Mouse (Mus musculus): Measurements from ENCODE around the gene Enpp5. TPM values are rescaled to one million over a fixed set of nuclear protein-coding genes. Genes with fewer than 3 reads are reported as not detected.

Gene Enpp5
- total and polyA plus RNA-seq, 3 experiments: 5.2 to 7.0 TPM; not detected in 1

GRCm38 (mm10) chr17:44042861-44043260 is 35.8 kb upstream of the Enpp5 start:
- Histone ChIP-seq H3K27me3 (ENCODE audit: control insufficient read depth in 1 of 2, insufficient read depth in 2 of 2, low read length in 2 of 2) (no peaks in the 10 kb centered on the region), H3K9me3 (replicated peaks; ENCODE audit: insufficient read depth, low read length) (no peaks in the 10 kb centered on the region)

GRCm38 (mm10) chr17:44053427-44053826 is 25.2 kb upstream of the Enpp5 start:
- no peaks in the 10 kb centered on the region; a peak in 1 of 4 replicates for H3K36me3 ChIP-seq (ENCODE audit: control insufficient read depth in 1 of 2, insufficient read depth in 2 of 2, low read length in 2 of 2)
- no peak for DNase-seq (ENCODE audit: low read depth, low spot score)
- no peaks in the 10 kb centered on the region for H3K27me3 ChIP-seq (ENCODE audit: control insufficient read depth in 1 of 2, insufficient read depth in 2 of 2, low read length in 2 of 2)
- no peaks in the 10 kb centered on the region for H3K9me3 ChIP-seq (replicated peaks; ENCODE audit: insufficient read depth, low read length)
- no peaks in the 10 kb centered on the region for H3K4me1 ChIP-seq (ENCODE audit: control insufficient read depth in 1 of 2, insufficient read depth in 2 of 2, low read length in 2 of 2)
- no peaks in the 10 kb centered on the region for H3K79me2 ChIP-seq (ENCODE audit: control insufficient read depth, insufficient read depth, low read length, poor library complexity)
- TF ChIP-seq JUND (IDR thresholded peaks at IDR 0.05; ENCODE audit: low read depth, low read length): no peak
- no peak for TF ChIP-seq TBP (IDR thresholded peaks at IDR 0.05; ENCODE audit: low read depth, low read length)
- no peak for TF ChIP-seq RCOR1 (IDR thresholded peaks at IDR 0.05; ENCODE audit: low read depth, low read length)
- TF ChIP-seq MAFK (IDR thresholded peaks at IDR 0.05; ENCODE audit: borderline replicate concordance, low read depth, low read length): no peak
- TF ChIP-seq CHD2 (IDR thresholded peaks at IDR 0.05; ENCODE audit: low read length): no peak
- H3K9ac ChIP-seq (ENCODE audit: control insufficient read depth, low read depth, low read length, poor library complexity, severe bottlenecking): no peak overlapping the region
- H3K4me3 ChIP-seq (ENCODE audit: control insufficient read depth in 1 of 2, insufficient read depth in 1 of 2, low read depth in 2 of 2, low read length in 2 of 2): no peak overlapping the region
- no peak overlapping the region for H3K27ac ChIP-seq (ENCODE audit: control insufficient read depth, low read depth, low read length)

More at GRCm38 (mm10) chr17:44042861-44043260, 35.8 kb upstream of the Enpp5 start:
- TF ChIP-seq KAT2A (conservative IDR thresholded peaks at IDR 0.05; ENCODE audit: low read depth, low read length) (no peak), ZMIZ1 (IDR thresholded peaks at IDR 0.05; ENCODE audit: low read depth, low read length) (no peak), RCOR1 (IDR thresholded peaks at IDR 0.05; ENCODE audit: low read depth, low read length) (no peak), MEF2A (IDR thresholded peaks at IDR 0.05; ENCODE audit: extremely low read depth, insufficient replicate concordance, low read depth, low read length, poor library complexity, severe bottlenecking) (no peak), E2F4 (IDR thresholded peaks at IDR 0.05; ENCODE audit: borderline replicate concordance, low read depth, low read length) (no peak), UBTF (IDR thresholded peaks at IDR 0.05; ENCODE audit: borderline replicate concordance, insufficient read depth, low read depth, low read length) (no peak), ELF1 (IDR thresholded peaks at IDR 0.05; ENCODE audit: low read depth, low read length) (no peak), HCFC1 (IDR thresholded peaks at IDR 0.05; ENCODE audit: low read depth, low read length) (no peak), ZNF384 (IDR thresholded peaks at IDR 0.05; ENCODE audit: low read depth, low read length) (no peak), TBP (IDR thresholded peaks at IDR 0.05; ENCODE audit: low read depth, low read length) (no peak), NELFE (IDR thresholded peaks at IDR 0.05; ENCODE audit: low read depth, low read length) (no peak), MAZ (IDR thresholded peaks at IDR 0.05; ENCODE audit: low read depth, low read length) (no peak), GATA1 (IDR thresholded peaks at IDR 0.05; ENCODE audit: low read depth, low read length) (no peak), MXI1 (IDR thresholded peaks at IDR 0.05; ENCODE audit: low read depth, low read length) (no peak), POLR2A (IDR thresholded peaks at IDR 0.05; ENCODE audit: control insufficient read depth in 1 of 2, insufficient read depth in 1 of 2, low read depth in 1 of 2, low read length in 2 of 2, poor library complexity in 1 of 2) (no peak), ETS1 (IDR thresholded peaks at IDR 0.05; ENCODE audit: low read depth, low read length) (no peak), JUND (IDR thresholded peaks at IDR 0.05; ENCODE audit: low read depth, low read length) (no peak), EP300 (IDR thresholded peaks at IDR 0.05; ENCODE audit: low read depth in 1 of 2, low read length in 2 of 2) (no peak), TAL1 (IDR thresholded peaks at IDR 0.05; ENCODE audit: low read length) (no peak), POLR2AphosphoS5 (IDR thresholded peaks at IDR 0.05; ENCODE audit: borderline replicate concordance, low read depth, low read length) (no peak)
- Histone ChIP-seq H3K27ac (ENCODE audit: control insufficient read depth, low read depth, low read length) (no peak overlapping the region), H3K4me3 (ENCODE audit: control insufficient read depth in 1 of 2, insufficient read depth in 1 of 2, low read depth in 2 of 2, low read length in 2 of 2) (no peak overlapping the region), H3K4me1 (ENCODE audit: control insufficient read depth in 1 of 2, insufficient read depth in 2 of 2, low read length in 2 of 2) (no peaks in the 10 kb centered on the region), H3K36me3 (ENCODE audit: control insufficient read depth in 1 of 2, insufficient read depth in 2 of 2, low read length in 2 of 2) (no peaks in the 10 kb centered on the region), H3K79me2 (ENCODE audit: control insufficient read depth, insufficient read depth, low read length, poor library complexity) (no peaks in the 10 kb centered on the region), H3K9ac (ENCODE audit: control insufficient read depth, low read depth, low read length, poor library complexity, severe bottlenecking) (no peak overlapping the region)
- DNase-seq (ENCODE audit: low read depth, low spot score): no peak

All from MEL (cell line).